Mouse (Mus musculus) induced T-regulatory cell, adult 2 months (primary cell): ENCODE data around the gene D630045J12Rik.

ENCODE experiments used
- DNase-seq: peaks from one replicate; pipeline ENCODE4 v3.0.0-alpha.2; 2012; ENCODE audit warnings: low read depth

D630045J12Rik gene

GRCm38 (mm10) chr6:38092539-38092938 is 161.3 kb downstream of the D630045J12Rik start:
- DNase-seq = no peak

GRCm38 (mm10) chr6:38087242-38088026 is 166.4 kb downstream of the D630045J12Rik start:
- no peak for DNase-seq

GRCm38 (mm10) chr6:38083204-38083603 is 170.6 kb downstream of the D630045J12Rik start:
- DNase-seq = no peak

- DNase-seq = no peak
Measured at GRCm38 (mm10) chr6:38081727-38082341, 172.0 kb downstream of the D630045J12Rik start.

- DNase-seq = no peak
Measured at GRCm38 (mm10) chr6:38080364-38080763, 173.4 kb downstream of the D630045J12Rik start.

- no peak for DNase-seq
Measured at GRCm38 (mm10) chr6:38073592-38073991, 180.2 kb downstream of the D630045J12Rik start.
